Mouse (Mus musculus) lung, postnatal 0 days (tissue): ENCODE data around the gene Cd200r2.

Experiments used
- CTCF ChIP-seq: IDR thresholded peaks from 2 replicates; pipeline ENCODE4 v1.5.1; 2016; ENCODE audit warnings: antibody characterized with exemption, mild to moderate bottlenecking
- EP300 ChIP-seq: IDR thresholded peaks from 2 replicates; pipeline ENCODE4 v1.6.1; 2016; ENCODE audit warnings: antibody characterized with exemption, mild to moderate bottlenecking, control low read depth

DNA sequence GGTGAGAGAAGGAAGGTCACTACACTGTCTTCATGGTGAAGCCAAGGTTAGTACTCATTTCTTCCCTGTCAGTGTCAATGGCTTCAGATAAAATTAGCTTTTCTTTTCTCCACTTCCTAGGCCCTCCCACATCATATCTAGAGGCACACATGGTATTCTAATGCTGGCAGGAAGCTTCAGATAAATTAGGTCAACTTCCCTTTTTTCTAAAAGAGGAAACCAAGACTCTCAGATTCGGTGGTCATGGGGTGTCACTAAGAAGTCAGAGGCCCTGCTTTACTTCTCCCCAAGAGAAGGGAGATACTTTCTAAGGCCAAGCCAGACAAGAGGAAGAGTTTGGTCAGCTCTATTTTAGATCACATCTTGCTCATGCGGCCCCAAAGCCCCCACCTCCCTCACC, 95.9 kb downstream of the Cd200r2 start:
- TF ChIP-seq CTCF (no peak), EP300 (no peak)
